Mouse (Mus musculus) heart, adult 11 months (tissue): ENCODE measurements at regions not wholly inside any gene's neighbourhood (a gene's known extent, or its start where the extent isn't known, plus 50 kb on each side); places are given as distances from the start of the nearest gene placed in this dataset.
A peak's percentile ranks its signal among the peaks of the same experiment; 100 is the strongest.

ENCODE experiments used
- DNase-seq: peaks from one replicate; pipeline ENCODE4 v3.0.0; 2022

DNA sequence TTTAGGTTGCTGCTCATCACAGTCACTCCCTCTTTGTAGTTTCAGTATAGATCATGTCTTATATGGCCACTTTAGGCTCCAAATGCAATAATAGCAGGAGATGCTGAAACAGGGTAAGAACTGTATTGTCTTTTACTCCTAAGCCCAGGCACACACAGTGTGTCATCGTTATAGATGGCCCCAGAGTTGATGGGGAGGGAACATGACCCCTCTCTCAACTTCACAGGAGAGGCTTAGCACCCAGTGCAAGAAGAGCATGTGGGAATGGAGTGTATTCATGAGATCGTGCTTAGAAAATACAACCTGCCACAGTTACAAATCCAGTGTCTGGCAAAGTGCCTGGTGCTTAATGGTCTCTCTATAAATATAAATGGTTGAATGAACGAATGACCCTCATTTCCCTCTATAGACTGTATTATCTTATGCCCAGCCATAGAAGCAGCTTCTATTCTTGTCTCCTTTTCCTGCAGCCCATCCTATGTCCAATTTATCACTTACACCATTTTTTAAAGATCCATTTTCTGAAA lies 363.0 kb downstream of the Sorl1 start:
- DNase-seq: no peak

GRCm38 (mm10) chr9:41754434-41755002 lies 369.6 kb downstream of the Sorl1 start:
- DNase-seq: no peak

- no peak for DNase-seq
Measured at GRCm38 (mm10) chr9:41745979-41746647, 378.0 kb downstream of the Sorl1 start.

GRCm38 (mm10) chr9:41741500-41741899 lies 382.6 kb downstream of the Sorl1 start:
- no peak for DNase-seq

DNA sequence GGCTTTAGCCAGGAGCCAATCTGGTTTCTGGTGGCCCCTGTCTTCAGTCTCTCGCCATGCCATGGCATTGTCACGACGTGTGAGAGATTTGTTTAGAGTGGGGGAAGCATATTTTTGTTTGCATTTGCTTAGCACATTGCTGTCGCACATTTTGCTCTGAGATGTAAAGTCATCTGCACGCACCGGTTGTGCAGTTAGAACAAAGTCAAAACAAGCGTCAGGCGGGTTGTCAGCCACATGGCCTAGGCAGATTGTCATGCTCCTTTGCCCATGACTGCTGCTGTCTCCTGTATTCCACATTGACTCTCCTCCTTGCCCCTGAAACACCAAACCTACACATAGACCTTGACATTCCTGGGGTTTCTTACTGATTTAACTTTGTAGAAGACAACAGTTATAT lies 383.6 kb downstream of the Sorl1 start:
- DNase-seq: no peak

DNA sequence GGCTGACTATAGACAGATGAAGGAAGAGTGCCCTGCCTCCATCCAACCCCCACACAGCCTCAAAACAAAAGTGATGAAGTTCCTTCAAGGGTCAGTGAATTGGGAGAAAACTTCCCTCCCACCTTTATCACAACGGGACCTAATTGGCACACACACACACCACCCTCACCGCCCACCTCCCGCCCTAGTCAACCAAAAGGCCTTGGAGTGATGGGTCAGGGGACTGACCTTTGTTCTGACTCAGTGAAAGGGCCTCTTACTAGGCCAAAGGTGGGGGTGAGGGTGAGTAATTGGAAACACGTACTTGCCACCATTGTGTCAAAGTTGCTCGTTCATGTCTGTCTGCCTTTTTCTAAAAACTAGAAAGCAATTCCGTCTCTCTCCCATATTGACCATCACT lies 386.4 kb downstream of the Sorl1 start:
- no peak for DNase-seq

DNA sequence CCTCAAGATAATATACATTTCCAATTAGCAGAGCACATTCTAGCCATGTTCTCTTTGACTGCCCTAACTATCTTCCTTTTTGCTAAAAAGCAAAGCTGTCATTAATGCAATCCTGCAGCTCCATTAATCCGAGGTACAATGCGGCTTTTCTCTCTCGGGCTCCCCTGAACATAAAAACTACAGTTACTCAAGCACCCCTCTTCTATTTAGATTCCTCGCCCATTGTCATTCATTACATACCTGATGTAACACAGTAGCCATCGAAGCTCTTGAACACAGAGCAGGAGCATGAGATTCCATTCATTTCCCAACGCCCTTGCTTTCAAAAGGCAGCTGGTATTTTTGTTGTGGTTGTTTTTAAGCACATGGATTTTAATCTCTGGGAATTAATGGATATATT lies 387.2 kb downstream of the Sorl1 start:
- no peak for DNase-seq

GRCm38 (mm10) chr9:41736234-41736859 lies 387.8 kb downstream of the Sorl1 start:
- DNase-seq: no peak

DNA sequence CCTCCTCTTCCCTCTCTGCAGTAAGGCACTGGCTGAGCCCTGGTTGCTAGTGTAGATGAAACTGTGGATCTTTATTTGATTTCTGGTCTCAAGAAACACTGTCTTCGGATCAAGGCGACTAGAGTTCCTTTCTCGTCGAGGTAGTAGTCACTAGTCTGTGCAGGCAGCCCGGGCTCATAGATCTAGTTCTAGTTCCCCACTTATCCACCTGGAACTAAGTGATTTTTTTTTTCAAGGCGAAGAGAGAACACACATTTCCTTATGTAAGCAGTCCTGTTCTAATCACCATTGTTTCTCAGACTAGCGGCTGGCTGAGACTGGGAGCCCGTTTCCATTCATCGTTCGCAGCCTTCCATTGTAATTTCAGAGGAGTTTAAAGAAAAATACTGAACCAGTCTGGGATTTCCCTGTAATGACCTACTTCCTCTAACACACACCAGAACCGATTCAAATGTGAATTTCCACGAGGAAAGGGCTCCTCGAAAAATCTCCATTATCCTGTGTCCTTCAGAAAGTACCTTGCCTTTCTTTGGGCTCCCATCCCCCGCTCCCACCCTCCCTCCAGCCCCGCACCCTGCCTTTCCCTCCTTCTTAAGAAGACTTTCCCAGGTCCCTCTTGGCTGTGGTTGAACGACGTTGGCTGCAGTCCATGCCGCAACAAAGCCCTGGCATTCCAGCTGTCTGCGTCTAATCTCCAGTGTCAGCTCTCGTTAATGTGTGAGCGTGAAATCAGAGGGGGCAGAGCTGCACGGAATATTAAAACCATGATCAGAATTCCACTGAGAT lies 388.5 kb downstream of the Sorl1 start:
- DNase-seq: peak; percentile 91

DNA sequence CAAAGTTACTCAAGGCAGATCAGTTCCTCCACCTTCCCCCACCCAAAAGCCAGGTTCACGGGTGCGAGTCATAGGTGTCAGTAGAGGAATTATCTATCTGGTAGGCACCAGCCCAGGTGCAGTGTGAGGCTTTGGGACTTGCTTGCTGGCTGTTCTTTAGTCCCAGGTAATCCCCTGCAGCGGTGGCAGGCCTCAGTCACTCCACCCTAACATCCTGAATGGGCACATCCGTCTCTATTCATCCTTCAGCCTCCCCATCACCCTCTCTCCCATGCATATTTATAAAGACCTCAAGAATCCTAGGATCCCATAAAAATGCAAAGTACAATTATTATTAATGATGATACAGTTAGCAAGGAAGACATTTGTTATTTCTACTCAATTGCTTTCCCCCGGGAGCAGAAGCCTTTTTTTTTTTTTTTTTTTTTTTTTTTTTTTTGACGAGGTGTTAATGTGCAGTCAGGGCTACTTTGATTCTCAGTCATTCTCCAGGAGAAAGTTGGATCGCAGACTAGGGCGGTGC lies 389.1 kb downstream of the Sorl1 start:
- peak; percentile 85 for DNase-seq

DNA sequence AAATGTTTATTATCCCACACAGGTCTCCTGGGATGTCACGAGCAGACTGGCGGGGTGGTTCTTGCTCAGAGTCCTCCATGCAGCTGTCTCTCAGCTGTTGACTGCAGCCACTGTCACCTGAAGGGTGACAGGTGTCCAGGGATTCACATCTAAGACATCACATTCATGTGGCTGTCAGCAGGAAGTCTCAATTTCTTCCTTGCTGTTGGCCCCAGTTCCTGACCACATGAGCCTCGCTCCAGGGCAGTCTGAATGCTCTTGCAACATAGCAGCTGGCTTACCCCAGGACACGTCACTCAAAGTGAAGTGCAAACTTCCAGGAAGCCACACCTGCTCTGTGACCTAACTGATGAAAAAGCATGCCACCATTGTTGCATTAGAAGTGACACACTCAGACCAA lies 402.5 kb downstream of the Sorl1 start:
- DNase-seq: peak; percentile 76

DNA sequence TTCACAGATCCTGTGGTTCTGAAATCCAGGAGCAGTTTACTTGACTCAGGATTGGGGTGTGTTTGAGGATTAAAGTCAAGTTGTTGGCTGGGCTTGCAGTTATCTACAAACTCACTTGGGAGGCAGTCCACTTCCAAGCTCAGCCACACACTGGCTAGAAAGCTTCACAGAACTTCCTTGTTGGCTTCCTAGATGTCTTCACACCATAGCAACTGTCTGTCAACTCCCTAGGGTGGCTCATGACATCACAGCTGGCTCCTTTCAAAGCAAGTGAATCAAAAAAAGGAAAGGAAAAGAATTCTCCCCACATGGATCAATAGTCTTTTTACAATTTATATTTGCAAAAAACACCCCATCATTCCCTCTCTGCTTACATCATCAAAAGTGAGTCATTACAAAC lies 408.9 kb downstream of the Sorl1 start:
- DNase-seq: peak; percentile 95

DNA sequence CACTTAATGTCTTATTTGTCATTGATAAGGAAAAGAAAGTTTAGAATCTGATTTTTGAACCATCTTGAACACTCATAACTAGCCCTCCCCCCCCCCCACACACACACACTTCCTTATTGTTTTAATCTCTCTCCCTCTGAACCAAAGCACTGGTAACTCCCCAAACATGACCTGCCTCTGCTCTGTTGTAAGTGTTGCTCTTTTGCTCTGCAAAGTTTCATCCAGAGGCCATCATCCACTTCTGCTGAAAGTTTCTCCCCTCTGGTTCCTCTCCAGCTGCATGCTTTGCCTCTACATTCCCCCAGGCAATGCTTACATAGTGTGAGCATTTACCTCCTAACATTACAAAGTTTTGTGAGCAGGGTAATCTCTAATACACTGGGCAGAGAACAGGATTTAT lies 418.1 kb downstream of the Sorl1 start:
- DNase-seq: no peak

- no peak for DNase-seq
Measured at GRCm38 (mm10) chr9:41705461-41705903, 418.6 kb downstream of the Sorl1 start.

- DNase-seq: no peak
Measured at GRCm38 (mm10) chr9:41703091-41703490, 421.0 kb downstream of the Sorl1 start.

DNA sequence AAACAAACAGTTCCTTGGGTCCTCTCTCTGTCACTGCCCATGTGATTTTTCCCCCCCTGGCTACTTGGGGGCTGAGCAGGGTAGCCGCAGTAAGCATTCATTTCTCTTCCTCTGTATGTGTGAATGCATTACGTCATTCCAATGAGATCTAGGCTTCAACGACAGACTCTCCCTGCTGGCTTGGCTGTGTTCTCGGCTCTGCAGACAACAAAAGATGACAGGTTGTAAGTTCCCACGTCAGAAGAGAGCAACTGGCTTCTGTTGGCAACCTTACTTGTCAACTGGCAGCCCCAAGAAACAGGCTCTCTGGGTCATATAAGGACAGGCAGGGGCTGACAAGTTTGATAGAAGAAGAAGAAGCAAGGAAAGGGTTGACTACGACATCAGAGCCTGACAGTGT lies 423.4 kb downstream of the Sorl1 start:
- no peak for DNase-seq

DNA sequence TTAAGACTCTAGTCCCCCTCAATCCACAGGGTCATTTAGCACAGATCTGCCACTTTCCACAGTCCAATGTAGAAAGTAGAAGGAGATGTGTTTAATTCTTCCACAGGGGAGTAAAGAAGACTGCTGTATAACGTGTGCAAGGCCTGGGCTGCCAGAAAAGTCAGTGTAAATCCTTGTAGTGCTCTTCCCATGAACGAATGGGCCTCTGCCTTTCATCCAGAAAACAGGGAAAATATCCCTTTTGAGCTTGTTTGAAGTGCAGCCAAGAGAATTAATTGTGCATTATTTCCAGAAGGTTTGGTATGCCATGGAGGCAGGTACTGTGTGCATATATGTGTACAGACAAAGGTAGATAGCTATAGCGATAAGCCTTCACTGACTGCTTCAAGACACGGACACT lies 425.1 kb downstream of the Sorl1 start:
- DNase-seq: no peak

DNA sequence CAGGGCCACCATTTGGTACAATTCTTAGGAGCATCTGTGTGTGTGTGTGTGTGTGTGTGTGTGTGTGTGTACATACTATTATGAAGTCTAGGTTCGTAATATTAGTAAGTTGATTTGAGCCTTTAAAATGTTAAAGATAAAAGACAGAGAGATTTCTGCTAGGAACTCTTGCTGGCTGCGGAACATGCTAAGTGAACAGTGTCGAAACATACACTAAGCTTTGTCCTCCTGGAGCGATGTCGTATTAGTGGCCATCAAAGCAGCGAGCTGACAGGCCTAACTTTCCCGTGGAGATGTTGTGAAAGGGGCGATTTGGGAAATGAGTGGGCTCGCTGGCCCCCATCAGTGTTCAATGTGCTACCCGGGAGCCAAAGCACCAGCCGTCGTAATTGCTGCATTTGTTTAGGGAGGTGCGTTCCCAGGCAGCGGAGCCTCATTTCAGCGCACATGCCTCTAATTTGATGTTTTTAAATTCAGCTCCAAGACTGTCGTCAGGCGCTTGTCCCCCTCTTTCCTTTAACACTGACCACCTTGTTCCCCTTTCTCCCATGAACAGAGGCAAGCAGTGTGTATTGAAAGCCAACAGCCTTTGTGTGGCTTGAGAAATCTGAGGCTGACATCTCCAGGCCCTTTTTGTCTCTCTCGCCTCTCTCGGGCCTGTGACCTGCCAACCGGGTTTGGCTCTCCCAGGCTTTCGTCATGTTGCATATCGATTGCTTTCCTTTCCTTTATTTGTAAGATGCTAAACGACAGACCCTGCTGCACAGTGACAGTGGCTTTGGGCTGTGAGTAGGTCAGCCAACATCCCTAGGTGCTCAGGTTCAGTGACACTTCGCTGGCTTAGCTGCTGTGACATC lies 426.3 kb downstream of the Sorl1 start:
- no peak for DNase-seq

- DNase-seq: no peak
Measured at GRCm38 (mm10) chr9:41697160-41697559, 426.9 kb downstream of the Sorl1 start.

GRCm38 (mm10) chr9:41682911-41683310 lies 441.2 kb downstream of the Sorl1 start:
- no peak for DNase-seq

- DNase-seq: peak; percentile 61
Measured at GRCm38 (mm10) chr9:41675656-41676055, 448.4 kb downstream of the Sorl1 start.

DNA sequence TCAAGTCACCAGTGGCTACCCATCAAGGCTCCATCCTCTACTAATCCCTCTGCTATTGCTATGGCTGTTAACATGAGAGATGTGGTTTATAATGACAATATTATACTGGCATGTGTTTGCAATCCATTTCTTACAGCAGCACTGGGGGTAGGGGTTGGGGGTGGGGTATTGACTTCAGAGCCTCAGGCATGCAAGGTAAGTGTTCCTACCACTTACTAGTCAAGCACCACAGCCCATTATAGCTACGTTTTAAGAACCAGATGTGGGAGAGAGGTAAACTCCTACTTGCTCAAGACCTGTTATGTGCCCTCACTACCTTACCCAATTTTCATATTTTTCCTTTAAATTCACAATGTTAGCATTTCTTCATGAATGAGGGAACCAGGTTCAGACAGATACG lies 451.1 kb downstream of the Sorl1 start:
- no peak for DNase-seq
